In genomic region chr15:97558725-97559124, GRCm38 (mm10) we compare ENCODE assay signal across 15 mouse cellular contexts.
"Had no signal": no experiment of that assay in that cellular context is flagged by ENCODE, and none has a peak within 500 bp of the region (broad histone marks: within the 10 kb centered on the region; RNA-seq: fewer than 3 reads in every experiment).

No protein-coding gene starts in this region.

- H3K27me3 ChIP-seq: neural tube, embryonic 12.5 days; neural tube, embryonic 13.5 days; neural tube, embryonic 15.5 days; stomach, embryonic 15.5 days had no signal

- H3K4me3 ChIP-seq: neural tube, embryonic 12.5 days; neural tube, embryonic 13.5 days; neural tube, embryonic 15.5 days; stomach, embryonic 15.5 days had no signal

- H3K27ac ChIP-seq: neural tube, embryonic 12.5 days; neural tube, embryonic 13.5 days; neural tube, embryonic 15.5 days; stomach, embryonic 15.5 days; stomach, postnatal 0 days had no signal

- H3K4me1 ChIP-seq: neural tube, embryonic 12.5 days; neural tube, embryonic 13.5 days; neural tube, embryonic 15.5 days; stomach, embryonic 15.5 days had no signal

- H3K9me3 ChIP-seq: stomach, embryonic 15.5 days had no signal

- H3K36me3 ChIP-seq: neural tube, embryonic 12.5 days; neural tube, embryonic 13.5 days; neural tube, embryonic 15.5 days; stomach, embryonic 15.5 days had no signal

- DNase-seq: retina, postnatal 1 day; right cerebral cortex, postnatal 14 days; right cerebral cortex, postnatal 25 days; spleen, adult 18-20 months; thymus, adult 18-20 months; thymus, adult 2 months; thymus, postnatal 14 days; thymus, postnatal 25 days; thymus, postnatal 36 days; thymus, postnatal 4 days had no signal

- H3K9ac ChIP-seq: neural tube, embryonic 12.5 days; neural tube, embryonic 13.5 days; neural tube, embryonic 15.5 days; stomach, embryonic 15.5 days had no signal
